Mouse (Mus musculus) MEL (cell line): ENCODE measurements at regions not wholly inside any gene's neighbourhood (a gene's known extent, or its start where the extent isn't known, plus 50 kb on each side); places are given as distances from the start of the nearest gene placed in this dataset.

Experiments used
- DNase-seq: peaks from one replicate; pipeline ENCODE4 v3.0.0; 2011; ENCODE audit warnings: low read depth, low spot score
- H3K27ac ChIP-seq: 2 replicates; pipeline ENCODE4 v1.5.1; 2012; ENCODE audit warnings: low read depth, mild to moderate bottlenecking, control low read depth, low read length, moderate library complexity; ENCODE audit not compliant: control insufficient read depth
- H3K27me3 ChIP-seq, 2 experiments: fragments of 150-350 bp in 1 of 2; sonication (generic) in 1 of 2; 2 replicates each; pipeline ENCODE4 v1.6.1; 2012; ENCODE audit warnings: low read length in 2 of 2, mild to moderate bottlenecking in 2 of 2, improper control_type of control experiment in 1 of 2, moderate library complexity in 1 of 2; ENCODE audit not compliant: insufficient read depth in 2 of 2, control insufficient read depth in 1 of 2
- H3K36me3 ChIP-seq, 2 experiments: 2 replicates each; pipeline ENCODE4 v1.6.1; 2012 to 2014; ENCODE audit warnings: low read length in 2 of 2, improper control_type of control experiment in 1 of 2, inconsistent platforms in 1 of 2, mild to moderate bottlenecking in 1 of 2; ENCODE audit not compliant: insufficient read depth in 2 of 2, control insufficient read depth in 1 of 2
- H3K4me1 ChIP-seq, 2 experiments: fragments of 150-350 bp in 1 of 2; sonication (generic) in 1 of 2; 2 replicates each; pipeline ENCODE4 v1.6.1; 2012; ENCODE audit warnings: low read length in 2 of 2, improper control_type of control experiment in 1 of 2, mild to moderate bottlenecking in 1 of 2; ENCODE audit not compliant: insufficient read depth in 2 of 2, control insufficient read depth in 1 of 2
- H3K4me3 ChIP-seq, 2 experiments: fragments of 150-350 bp in 1 of 2; sonication (generic) in 1 of 2; 2 replicates each; pipeline ENCODE4 v1.5.1; 2012; ENCODE audit warnings: low read depth in 2 of 2, low read length in 2 of 2, mild to moderate bottlenecking in 2 of 2, moderate library complexity in 2 of 2, control low read depth in 1 of 2, improper control_type of control experiment in 1 of 2; ENCODE audit not compliant: control insufficient read depth in 1 of 2, insufficient read depth in 1 of 2
- H3K79me2 ChIP-seq: 2 replicates; pipeline ENCODE4 v1.6.1; 2012; ENCODE audit warnings: mild to moderate bottlenecking, low read length, moderate library complexity; ENCODE audit not compliant: control insufficient read depth, poor library complexity, insufficient read depth
- H3K9ac ChIP-seq: 2 replicates; pipeline ENCODE4 v1.6.1; 2012; ENCODE audit warnings: low read depth, mild to moderate bottlenecking, control low read depth, low read length, moderate library complexity; ENCODE audit not compliant: control insufficient read depth, poor library complexity, severe bottlenecking
- H3K9me3 ChIP-seq: fragments of 150-350 bp; sonication (generic); replicated peaks from 2 replicates; pipeline ENCODE4 v1.6.1; 2012; ENCODE audit warnings: mild to moderate bottlenecking, low read length, improper control_type of control experiment, moderate library complexity; ENCODE audit not compliant: insufficient read depth
- CHD2 ChIP-seq: IDR thresholded peaks from 2 replicates; pipeline ENCODE4 v1.6.1; 2011; ENCODE audit warnings: low read length, improper control_type of control experiment
- E2F4 ChIP-seq: IDR thresholded peaks from 2 replicates; pipeline ENCODE4 v1.6.1; 2011; ENCODE audit warnings: low read depth, low read length, improper control_type of control experiment, borderline replicate concordance
- ELF1 ChIP-seq: IDR thresholded peaks from 2 replicates; pipeline ENCODE4 v1.6.1; 2014; ENCODE audit warnings: low read depth, mild to moderate bottlenecking, inconsistent platforms, low read length, improper control_type of control experiment, moderate library complexity
- GABPA ChIP-seq: IDR thresholded peaks from 2 replicates; pipeline ENCODE4 v1.6.1; 2012; ENCODE audit warnings: low read depth, mild to moderate bottlenecking, inconsistent platforms, low read length, improper control_type of control experiment, moderate library complexity
- JUND ChIP-seq: IDR thresholded peaks from 2 replicates; pipeline ENCODE4 v1.6.1; 2011; ENCODE audit warnings: low read depth, mild to moderate bottlenecking, improper control_type of control experiment, low read length
- MAFK ChIP-seq: IDR thresholded peaks from 2 replicates; pipeline ENCODE4 v1.6.1; 2011; ENCODE audit warnings: low read depth, mild to moderate bottlenecking, low read length, improper control_type of control experiment, borderline replicate concordance
- MAX ChIP-seq: IDR thresholded peaks from 2 replicates; pipeline ENCODE4 v1.6.1; 2011; ENCODE audit warnings: low read length, improper control_type of control experiment
- MXI1 ChIP-seq: IDR thresholded peaks from 2 replicates; pipeline ENCODE4 v1.6.1; 2011; ENCODE audit warnings: mild to moderate bottlenecking, low read depth, low read length, improper control_type of control experiment
- NELFE ChIP-seq: IDR thresholded peaks from 2 replicates; pipeline ENCODE4 v1.6.1; 2011; ENCODE audit warnings: low read depth, low read length, improper control_type of control experiment
- POLR2A ChIP-seq, 2 experiments: IDR thresholded peaks; 2 replicates each; pipeline ENCODE4 v1.6.1; 2011 to 2012; ENCODE audit warnings: low read length in 2 of 2, mild to moderate bottlenecking in 2 of 2, control low read depth in 1 of 2, improper control_type of control experiment in 1 of 2, low read depth in 1 of 2, moderate library complexity in 1 of 2; ENCODE audit not compliant: control insufficient read depth in 1 of 2, insufficient read depth in 1 of 2, poor library complexity in 1 of 2
- POLR2AphosphoS2 ChIP-seq: IDR thresholded peaks from 2 replicates; pipeline ENCODE4 v1.6.1; 2011; ENCODE audit warnings: low read length, improper control_type of control experiment
- UBTF ChIP-seq: IDR thresholded peaks from 2 replicates; pipeline ENCODE4 v1.6.1; 2012; ENCODE audit warnings: low read depth, mild to moderate bottlenecking, inconsistent platforms, low read length, improper control_type of control experiment, moderate library complexity, borderline replicate concordance; ENCODE audit not compliant: insufficient read depth
- USF1 ChIP-seq: IDR thresholded peaks from 2 replicates; pipeline ENCODE4 v1.6.1; 2014; ENCODE audit warnings: low read depth, mild to moderate bottlenecking, inconsistent platforms, low read length, improper control_type of control experiment, moderate library complexity
- USF2 ChIP-seq, 2 experiments: IDR thresholded peaks; 2 replicates each; pipeline ENCODE4 v1.6.1; 2011 to 2012; ENCODE audit warnings: improper control_type of control experiment in 2 of 2, low read length in 2 of 2, borderline replicate concordance in 1 of 2, inconsistent platforms in 1 of 2, low read depth in 1 of 2, mild to moderate bottlenecking in 1 of 2; ENCODE audit not compliant: insufficient read depth in 1 of 2
- ZMIZ1 ChIP-seq: IDR thresholded peaks from 2 replicates; pipeline ENCODE4 v1.6.1; 2012; ENCODE audit warnings: low read depth, mild to moderate bottlenecking, inconsistent platforms, low read length, improper control_type of control experiment, moderate library complexity
- ZNF384 ChIP-seq: IDR thresholded peaks from 2 replicates; pipeline ENCODE4 v1.6.1; 2012; ENCODE audit warnings: low read depth, mild to moderate bottlenecking, inconsistent platforms, low read length, improper control_type of control experiment

DNA sequence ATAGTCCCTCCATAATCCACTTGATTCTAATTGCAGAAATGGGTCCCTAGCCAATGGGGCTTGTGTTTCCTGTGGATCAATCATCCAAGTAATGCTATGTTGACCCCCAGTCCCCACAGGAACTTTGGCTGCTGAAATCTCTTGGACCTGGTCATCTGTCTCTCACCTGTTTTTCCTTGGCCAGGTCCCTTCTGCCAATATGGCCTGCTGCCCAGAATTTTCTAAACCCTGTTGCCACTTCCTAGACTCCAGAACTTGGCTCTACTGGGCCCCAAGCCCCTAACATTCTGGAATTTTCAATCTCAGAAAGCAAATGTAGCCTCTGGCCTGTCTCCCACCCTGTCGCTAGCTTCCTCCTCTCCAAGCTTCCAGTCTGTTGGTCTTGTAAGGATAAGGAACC lies 139.6 kb downstream of the Inhbb start:
- H3K9ac ChIP-seq: no peak overlapping the region
- no peaks in the 10 kb centered on the region for H3K4me1 ChIP-seq
- no peak for TF ChIP-seq JUND
- TF ChIP-seq USF2 (IDR thresholded peaks at IDR 0.05; ENCODE audit: borderline replicate concordance in 1 of 2, insufficient read depth in 1 of 2, low read depth in 1 of 2, low read length in 2 of 2): no peak
- no peak for TF ChIP-seq CHD2
- TF ChIP-seq USF1: no peak
- TF ChIP-seq NELFE: no peak
- no peak for TF ChIP-seq MAFK
- no peak for TF ChIP-seq ZNF384
- TF ChIP-seq UBTF: no peak
- TF ChIP-seq ZMIZ1: no peak
- TF ChIP-seq MXI1: no peak
- no peak for TF ChIP-seq POLR2A (IDR thresholded peaks at IDR 0.05; ENCODE audit: control insufficient read depth in 1 of 2, insufficient read depth in 1 of 2, low read depth in 1 of 2, low read length in 2 of 2, poor library complexity in 1 of 2)
- TF ChIP-seq ELF1: no peak
- TF ChIP-seq, all 39 proteins: peak for 0
- Histone ChIP-seq H3K79me2 (no peaks in the 10 kb centered on the region), H3K4me3 (no peak overlapping the region), H3K9me3 (no peaks in the 10 kb centered on the region), H3K27ac (no peak overlapping the region), H3K36me3 (no peaks in the 10 kb centered on the region), H3K27me3 (no peaks in the 10 kb centered on the region)
- DNase-seq: no peak

DNA sequence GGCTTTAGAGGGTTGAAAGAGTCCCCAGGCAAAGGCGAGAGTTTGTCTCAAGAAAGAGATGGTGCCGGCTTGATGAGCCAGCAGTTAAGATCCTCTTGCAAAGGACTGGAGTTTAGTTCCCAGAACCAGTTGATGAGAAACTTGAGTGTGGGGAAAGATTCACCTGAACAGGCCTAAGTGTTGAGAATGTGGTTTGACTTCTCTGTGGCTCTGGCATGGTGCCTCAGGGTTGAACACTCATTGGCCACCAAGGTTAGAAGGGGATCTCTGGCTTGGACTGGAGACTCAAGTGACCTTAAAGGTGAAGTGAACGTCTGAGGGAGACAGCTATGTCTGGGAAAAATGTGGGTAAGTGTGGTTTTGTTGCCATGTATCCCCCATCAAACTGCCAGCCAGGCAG lies 142.8 kb downstream of the Inhbb start:
- Histone ChIP-seq H3K4me3 (no peak overlapping the region), H3K27me3 (no peaks in the 10 kb centered on the region)
- no peak for DNase-seq
- TF ChIP-seq GABPA (no peak), MAX (no peak)
- TF ChIP-seq, all 39 proteins: peak for 0
- Histone ChIP-seq H3K79me2 (no peaks in the 10 kb centered on the region), H3K36me3 (no peaks in the 10 kb centered on the region), H3K27ac (no peak overlapping the region), H3K9ac (no peak overlapping the region), H3K9me3 (no peaks in the 10 kb centered on the region), H3K4me1 (no peaks in the 10 kb centered on the region)

DNA sequence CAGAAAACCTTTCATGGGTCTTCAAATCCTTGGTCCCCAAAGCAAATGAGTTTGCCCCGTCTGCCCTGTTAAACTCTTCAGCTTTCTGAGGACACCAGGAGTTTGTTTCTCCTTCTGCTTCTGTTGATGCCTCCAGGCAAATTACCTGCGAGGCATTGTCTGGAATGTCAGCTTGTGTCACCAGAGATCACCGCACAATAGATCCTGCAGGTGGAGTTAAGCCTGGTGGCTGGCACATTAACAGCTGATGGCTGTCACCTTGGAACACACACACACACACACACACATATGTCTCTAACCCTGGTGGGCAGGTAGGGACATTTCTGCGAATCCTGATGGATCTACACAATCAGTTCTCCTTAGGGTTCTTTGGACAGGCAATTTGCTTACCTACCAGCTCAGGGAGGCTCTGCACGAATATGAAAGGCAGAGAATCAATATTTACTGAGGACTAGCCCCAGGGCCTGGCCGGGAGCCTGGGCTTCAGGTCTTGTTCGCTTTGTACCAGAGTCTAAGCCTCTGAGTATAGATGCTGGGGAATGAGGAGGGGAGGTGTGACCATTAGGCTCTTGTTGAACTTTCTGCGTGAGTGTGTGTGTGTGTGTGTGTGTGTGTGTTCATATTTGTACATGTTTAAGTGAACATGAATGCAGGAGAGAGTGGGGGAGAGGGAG lies 143.4 kb downstream of the Inhbb start:
- DNase-seq: no peak

More for the DNA sequence above, 143.4 kb downstream of the Inhbb start:
- H3K36me3 ChIP-seq: no peaks in the 10 kb centered on the region
- H3K27ac ChIP-seq: no peak overlapping the region
- H3K9me3 ChIP-seq: no peaks in the 10 kb centered on the region
- no peaks in the 10 kb centered on the region for H3K4me1 ChIP-seq
- no peak overlapping the region for H3K9ac ChIP-seq
- H3K27me3 ChIP-seq: no peaks in the 10 kb centered on the region
- H3K4me3 ChIP-seq: no peak overlapping the region
- TF ChIP-seq MAFK: no peak
- no peak for TF ChIP-seq POLR2AphosphoS2
- no peak for TF ChIP-seq UBTF
- no peak for TF ChIP-seq ELF1
- TF ChIP-seq NELFE: no peak
- no peak for TF ChIP-seq E2F4
- no peaks in the 10 kb centered on the region for H3K79me2 ChIP-seq
